Mouse (Mus musculus) midbrain, embryonic 16.5 days (tissue): Measurements from ENCODE around the gene Zdhhc25. TPM values are rescaled to one million over a fixed set of nuclear protein-coding genes. Genes with fewer than 3 reads are reported as not detected.
A peak's percentile ranks its signal among the peaks of the same experiment; 100 is the strongest.

ENCODE experiments used
- ATAC-seq: fragments of 200-750 bp; cut with Nextera tagmentation; 2 replicates; pipeline ENCODE4 v1.8.0; 2017; ENCODE audit warnings: moderate TSS enrichment
- H3K27ac ChIP-seq: fragments of 300-500 bp; sonication (generic); 2 replicates; pipeline ENCODE4 v1.5.1; 2014; ENCODE audit warnings: mild to moderate bottlenecking, low read length, mixed read lengths
- H3K27me3 ChIP-seq: fragments of 300-500 bp; sonication (generic); 2 replicates; pipeline ENCODE4 v1.6.1; 2014; ENCODE audit warnings: low read depth, low read length, mixed read lengths; ENCODE audit not compliant: control insufficient read depth, insufficient read depth
- H3K36me3 ChIP-seq: fragments of 300-500 bp; sonication (generic); 2 replicates; pipeline ENCODE4 v1.6.1; 2014; ENCODE audit warnings: mild to moderate bottlenecking, low read length, moderate library complexity, mixed read lengths; ENCODE audit not compliant: control insufficient read depth, insufficient read depth
- H3K4me1 ChIP-seq: fragments of 300-500 bp; sonication (generic); 2 replicates; pipeline ENCODE4 v1.6.1; 2014; ENCODE audit warnings: mild to moderate bottlenecking, low read length, mixed read lengths; ENCODE audit not compliant: control insufficient read depth, insufficient read depth
- H3K4me2 ChIP-seq: fragments of 300-500 bp; sonication (generic); 2 replicates; pipeline ENCODE4 v1.6.1; 2014; ENCODE audit warnings: mild to moderate bottlenecking, low read length, mixed read lengths
- H3K4me3 ChIP-seq: fragments of 300-500 bp; sonication (generic); 2 replicates; pipeline ENCODE4 v1.5.1; 2014; ENCODE audit warnings: low read depth, mild to moderate bottlenecking, low read length, moderate library complexity, mixed read lengths
- H3K9ac ChIP-seq: fragments of 300-500 bp; sonication (generic); 2 replicates; pipeline ENCODE4 v1.6.1; 2014; ENCODE audit warnings: low read depth, low read length, mixed read lengths
- H3K9me3 ChIP-seq: fragments of 300-500 bp; sonication (generic); replicated peaks from 2 replicates; pipeline ENCODE4 v1.6.1; 2014; ENCODE audit warnings: mild to moderate bottlenecking, low read length, mixed read lengths; ENCODE audit not compliant: control insufficient read depth, poor library complexity, severe bottlenecking
- WGBS: fragments of 180-500 bp; shearing (Covaris S2); extraction: QIAGEN DNeasy Blood & Tissue Kit; methylation state at CpG from one replicate; pipeline ENCODE4 v1.1.7; 2014; 5-methylcytosine and 5-hydroxymethylcytosine counted together
- polyA plus RNA-seq: library from polyadenylated mRNA; unstranded; fragments of >200 nt; fragmentation: Nextera tagmentation; extraction: Ambion mirVana; gene quantifications from 2 replicates; pipeline ENCODE4 v1.2.1, GENCODE M21; 2015

Zdhhc25 gene
- polyA plus RNA-seq, 1 experiment from 2014 or later = not detected

DNA sequence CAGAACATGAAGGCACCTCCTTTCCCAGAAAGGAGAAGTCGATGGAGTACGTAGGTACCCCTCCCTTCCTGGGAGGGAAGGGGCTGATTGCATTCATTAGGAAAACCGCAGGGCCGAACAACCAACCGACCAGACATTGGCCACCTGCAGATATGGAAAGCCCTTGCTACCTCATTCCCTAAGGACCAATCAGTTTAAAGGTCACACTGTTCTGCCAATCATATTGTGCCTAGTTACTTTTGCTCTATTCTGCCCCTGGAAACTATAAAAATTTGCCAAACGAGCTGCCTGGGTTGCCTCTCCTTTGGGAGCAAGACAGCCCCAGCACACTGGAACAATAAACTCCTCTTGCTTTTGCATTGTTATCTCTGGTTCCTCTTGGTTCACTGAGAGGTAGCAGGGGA is 24.8 kb downstream of the Zdhhc25 start:
- H3K36me3 ChIP-seq = no peaks in the 10 kb centered on the region
- H3K4me2 ChIP-seq = no peak overlapping the region
- no peaks in the 10 kb centered on the region for H3K27me3 ChIP-seq
- WGBS = 73% methylated on average over 6 of the region's 6 CpGs
- no peak overlapping the region for H3K4me3 ChIP-seq
- no peak for ATAC-seq
- no peak overlapping the region for H3K27ac ChIP-seq
- no peaks in the 10 kb centered on the region for H3K9me3 ChIP-seq
- H3K4me1 ChIP-seq = no peaks in the 10 kb centered on the region
- H3K9ac ChIP-seq = no peak overlapping the region

DNA sequence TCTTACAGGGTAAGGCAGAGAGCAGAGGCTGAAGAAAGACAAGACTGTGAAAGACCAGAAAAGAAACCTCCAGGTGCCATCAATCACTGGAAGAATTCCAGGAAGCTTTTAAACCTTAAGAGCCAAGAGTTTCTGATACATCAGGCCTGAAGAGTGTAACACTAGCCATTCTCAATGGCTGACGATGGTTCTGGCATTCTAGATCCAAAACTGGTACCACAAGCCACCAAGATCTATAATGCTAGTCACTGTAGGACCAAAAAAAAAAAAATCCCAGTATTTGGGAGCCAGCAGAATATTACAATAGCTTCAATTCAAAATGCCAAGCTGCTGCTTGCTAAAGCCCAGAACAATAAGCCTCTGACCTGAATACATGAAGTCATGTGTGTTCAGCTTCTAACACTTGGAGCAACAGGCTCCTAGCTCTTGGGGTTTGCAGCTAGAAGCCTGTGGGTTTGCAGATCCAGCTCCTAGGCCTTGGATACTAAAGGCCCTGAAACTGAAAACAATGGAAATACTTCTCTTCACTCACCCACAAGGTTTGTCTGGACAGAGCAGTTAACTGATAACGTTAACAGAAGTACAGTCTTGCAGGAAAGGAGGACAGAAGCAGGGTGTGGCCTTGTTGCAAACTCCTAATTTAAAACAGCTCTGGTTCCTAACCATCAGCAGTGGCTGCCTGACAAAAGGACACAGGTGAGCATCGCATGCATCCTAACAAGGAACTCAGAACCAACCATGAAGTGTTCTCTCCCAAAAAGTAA is 25.4 kb downstream of the Zdhhc25 start:
- Histone ChIP-seq H3K4me3 (no peak overlapping the region), H3K27ac (no peak overlapping the region), H3K9ac (no peak overlapping the region), H3K4me1 (no peaks in the 10 kb centered on the region), H3K36me3 (no peaks in the 10 kb centered on the region), H3K4me2 (no peak overlapping the region), H3K27me3 (no peaks in the 10 kb centered on the region), H3K9me3 (no peaks in the 10 kb centered on the region)
- ATAC-seq = no peak
- WGBS = 81% methylated on average over 3 of the region's 3 CpGs

DNA sequence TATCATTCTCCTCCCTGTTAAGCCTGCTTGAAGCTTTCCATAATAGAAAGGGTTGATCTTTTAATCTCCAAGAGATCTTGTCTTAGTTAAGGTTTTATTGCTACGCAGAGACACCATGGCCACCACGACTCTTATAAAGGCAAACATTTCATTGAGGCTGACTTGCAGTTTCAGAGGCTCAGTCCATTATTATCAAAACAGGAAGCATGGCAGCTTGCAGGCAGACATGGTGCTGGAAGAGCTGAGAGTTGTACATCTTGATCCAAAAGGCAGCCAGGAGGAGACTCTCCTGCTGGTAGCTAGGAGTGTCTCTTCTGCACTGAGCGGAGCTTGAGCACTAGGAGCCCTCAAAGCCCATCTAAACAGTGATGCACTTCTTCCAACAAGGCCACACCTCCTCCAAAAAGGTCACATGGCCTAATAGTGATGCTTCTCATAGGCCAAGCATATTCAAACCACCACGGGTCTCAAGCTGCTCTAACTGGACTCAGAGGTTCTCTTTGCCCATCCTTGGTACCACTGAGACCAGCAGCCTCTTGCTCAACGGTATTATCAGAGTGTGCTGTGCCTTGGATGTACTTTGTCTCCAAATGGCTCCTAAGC is 26.9 kb downstream of the Zdhhc25 start:
- Histone ChIP-seq H3K27me3 (no peaks in the 10 kb centered on the region), H3K4me3 (no peak overlapping the region), H3K4me2 (no peak overlapping the region), H3K36me3 (no peaks in the 10 kb centered on the region), H3K9ac (no peak overlapping the region), H3K27ac (no peak overlapping the region), H3K4me1 (no peaks in the 10 kb centered on the region), H3K9me3 (no peaks in the 10 kb centered on the region)
- 86% methylated on average over 5 of the region's 5 CpGs for WGBS
- no peak for ATAC-seq

DNA sequence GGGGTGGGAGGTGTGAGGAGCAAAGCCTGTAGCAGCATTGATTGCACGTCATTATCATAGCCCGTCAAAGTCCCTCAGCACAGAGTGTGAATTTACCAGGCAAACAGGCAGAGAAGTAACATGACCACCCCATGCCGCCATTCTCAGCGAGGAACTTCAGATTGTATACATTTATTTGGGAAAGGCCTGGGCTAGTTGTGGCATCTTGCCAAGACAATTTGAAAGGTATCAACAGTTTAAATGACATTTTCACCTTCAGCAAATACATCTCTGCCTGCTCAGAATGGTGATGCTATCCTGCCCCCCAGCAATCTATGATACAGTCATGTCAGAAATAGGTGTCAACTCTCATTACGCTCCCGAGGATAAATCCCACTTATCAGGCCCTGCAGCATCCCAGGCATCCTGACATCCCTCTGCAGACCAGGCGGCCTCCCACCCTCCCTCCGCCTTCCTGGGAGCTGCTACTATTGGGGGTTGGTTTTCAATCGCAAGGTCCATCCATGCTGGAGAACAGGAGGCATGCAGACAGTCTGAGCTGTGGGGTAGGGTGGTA is 28.8 kb downstream of the Zdhhc25 start:
- no peak overlapping the region for H3K9ac ChIP-seq
- ATAC-seq = no peak
- no peaks in the 10 kb centered on the region for H3K9me3 ChIP-seq
- no peak overlapping the region for H3K4me3 ChIP-seq
- no peak overlapping the region for H3K27ac ChIP-seq
- no peaks in the 10 kb centered on the region for H3K4me1 ChIP-seq
- no peak overlapping the region for H3K4me2 ChIP-seq
- 57% methylated on average over 9 of the region's 9 CpGs for WGBS
- no peaks in the 10 kb centered on the region for H3K36me3 ChIP-seq
- no peaks in the 10 kb centered on the region for H3K27me3 ChIP-seq

DNA sequence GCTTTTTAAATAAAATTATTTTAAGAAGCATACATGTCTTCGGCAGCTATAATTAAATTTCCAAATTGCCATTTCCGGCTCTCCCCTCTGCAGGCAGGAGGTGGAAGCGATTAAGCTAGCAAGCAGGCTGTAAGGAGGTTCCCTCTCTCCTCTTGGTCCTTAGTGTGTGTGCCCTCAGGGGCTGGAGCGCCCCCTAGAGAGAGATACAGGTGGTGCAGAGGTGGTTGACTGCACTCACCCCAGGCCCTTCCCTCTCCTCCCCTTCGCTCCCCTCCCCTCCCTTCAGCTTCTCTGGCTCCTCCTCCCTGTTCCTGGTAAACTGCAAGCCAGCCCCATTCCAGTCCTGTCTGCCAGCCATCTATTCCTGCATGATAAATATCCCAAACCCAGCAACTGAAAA is 35.1 kb downstream of the Zdhhc25 start:
- Histone ChIP-seq H3K4me2 (no peak overlapping the region), H3K27ac (no peak overlapping the region; the same call in 1 of the 2 replicates)
- 65% methylated on average over 5 of the region's 5 CpGs for WGBS

DNA sequence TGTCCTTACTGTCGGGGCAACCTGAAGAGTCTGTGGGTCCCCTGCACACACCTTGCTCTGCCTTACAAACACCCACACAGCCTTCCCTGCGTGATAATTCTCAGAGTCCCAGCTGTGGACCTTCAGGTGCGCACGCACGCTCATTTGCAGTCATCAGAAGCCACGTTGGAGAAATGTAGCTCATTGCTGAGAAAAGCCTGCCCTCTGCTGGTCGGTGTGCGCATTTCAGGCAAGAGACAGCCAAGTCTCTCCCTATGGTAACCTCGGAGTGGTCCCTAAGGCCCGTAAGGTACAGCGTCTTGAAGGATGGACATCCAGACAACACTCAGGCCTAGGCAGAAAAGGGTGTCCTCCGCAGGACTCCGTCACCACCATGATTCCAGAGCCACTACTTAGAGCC is 50.9 kb downstream of the Zdhhc25 start:
- no peaks in the 10 kb centered on the region for H3K36me3 ChIP-seq
- no peaks in the 10 kb centered on the region for H3K9me3 ChIP-seq
- H3K4me1 ChIP-seq = no peaks in the 10 kb centered on the region; the same call in 1 of the 2 replicates
- no peak overlapping the region for H3K4me3 ChIP-seq
- no peak overlapping the region for H3K27ac ChIP-seq
- H3K9ac ChIP-seq = no peak overlapping the region
- WGBS = 13% methylated on average over 13 of the region's 13 CpGs
- H3K4me2 ChIP-seq = peak overlapping the region; percentile 24; the same call in 1 of the 2 replicates
- peak; percentile 21; the same call in 1 of the 2 replicates for ATAC-seq
- H3K27me3 ChIP-seq = 0 out of 2 replicates have a peak, but pooled peaks cover 4% of the 10 kb centered on the region

More for the DNA sequence above, 35.1 kb downstream of the Zdhhc25 start:
- ATAC-seq = no peak
- Histone ChIP-seq H3K27me3 (no peaks in the 10 kb centered on the region), H3K9me3 (no peaks in the 10 kb centered on the region), H3K4me3 (no peak overlapping the region), H3K9ac (no peak overlapping the region), H3K4me1 (no peaks in the 10 kb centered on the region), H3K36me3 (no peaks in the 10 kb centered on the region)

Other genes with a start within 250 kb of the Zdhhc25 start
- 15.5 and 20.7 TPM in 2 replicates for gene Brd1, start 133.9 kb downstream of the Zdhhc25 start, polyA plus RNA-seq
- gene Zbed4, start 151.4 kb downstream of the Zdhhc25 start, polyA plus RNA-seq = 14.2 and 18.5 TPM in 2 replicates
- 7.8 and 9.4 TPM in 2 replicates for gene Alg12, start 219.0 kb downstream of the Zdhhc25 start, polyA plus RNA-seq
- gene Creld2, start 219.3 kb downstream of the Zdhhc25 start, polyA plus RNA-seq = 60.6 and 66.4 TPM in 2 replicates